Mouse (Mus musculus) ES-E14 (cell line): ENCODE measurements at regions not wholly inside any gene's neighbourhood (a gene's known extent, or its start where the extent isn't known, plus 50 kb on each side); places are given as distances from the start of the nearest gene placed in this dataset.
A peak's percentile ranks its signal among the peaks of the same experiment; 100 is the strongest.
"Not testable (repeated sequence)": the region's sequence is repeated elsewhere in the genome, so short reads cannot be mapped to it uniquely, and the experiment has no call there.

Experiments used
- DNase-seq: peaks from one replicate; pipeline ENCODE4 v3.0.0-alpha.2; 2013; ENCODE audit warnings: low read depth, low spot score
- H3K27ac ChIP-seq: 2 replicates; pipeline ENCODE4 v1.5.1; 2012; ENCODE audit warnings: low read depth, mild to moderate bottlenecking, low read length, moderate library complexity, mixed read lengths; ENCODE audit not compliant: poor library complexity, insufficient read depth, severe bottlenecking
- H3K36me3 ChIP-seq: 2 replicates; pipeline ENCODE4 v1.6.1; 2012; ENCODE audit warnings: mild to moderate bottlenecking, low read length, moderate library complexity, mixed read lengths; ENCODE audit not compliant: control insufficient read depth, poor library complexity, insufficient read depth, severe bottlenecking
- H3K4me1 ChIP-seq, 2 experiments: fragments of 150-350 bp in 1 of 2; sonication (generic) in 1 of 2; 2 replicates each; pipeline ENCODE4 v1.6.1; 2012; ENCODE audit warnings: low read length in 2 of 2, mild to moderate bottlenecking in 1 of 2, mixed read lengths in 1 of 2; ENCODE audit not compliant: control insufficient read depth in 2 of 2, insufficient read depth in 2 of 2, poor library complexity in 1 of 2
- H3K4me3 ChIP-seq, 2 experiments: fragments of 150-350 bp in 1 of 2; sonication (generic) in 1 of 2; 2 replicates each; pipeline ENCODE4 v1.5.1; 2012; ENCODE audit warnings: low read length in 2 of 2, low read depth in 1 of 2, mild to moderate bottlenecking in 1 of 2, mixed read lengths in 1 of 2; ENCODE audit not compliant: insufficient read depth in 1 of 2, poor library complexity in 1 of 2, severe bottlenecking in 1 of 2
- H3K9ac ChIP-seq: 2 replicates; pipeline ENCODE4 v1.6.1; 2012; ENCODE audit warnings: low read depth, mild to moderate bottlenecking, low read length, mixed read lengths; ENCODE audit not compliant: poor library complexity, insufficient read depth, severe bottlenecking
- H3K9me3 ChIP-seq: fragments of 150-350 bp; sonication (generic); 2 replicates; pipeline ENCODE4 v1.6.1; 2012; ENCODE audit warnings: low read depth, mild to moderate bottlenecking, low read length; ENCODE audit not compliant: control insufficient read depth, insufficient read depth
- CHD2 ChIP-seq: IDR thresholded peaks from 2 replicates; pipeline ENCODE4 v1.6.1; 2014; ENCODE audit warnings: mild to moderate bottlenecking, low read depth, low read length, inconsistent platforms
- HCFC1 ChIP-seq: IDR thresholded peaks from 2 replicates; pipeline ENCODE4 v1.6.1; 2012; ENCODE audit warnings: low read length, inconsistent platforms, borderline replicate concordance; ENCODE audit not compliant: insufficient read depth
- MAFK ChIP-seq: IDR thresholded peaks from 2 replicates; pipeline ENCODE4 v1.6.1; 2014; ENCODE audit warnings: mild to moderate bottlenecking, low read depth, low read length, inconsistent platforms; ENCODE audit not compliant: insufficient read depth
- ZC3H11A ChIP-seq: IDR thresholded peaks from 2 replicates; pipeline ENCODE4 v1.6.1; 2012; ENCODE audit warnings: low read depth, mild to moderate bottlenecking, inconsistent platforms, low read length, borderline replicate concordance
- ZNF384 ChIP-seq: IDR thresholded peaks from 2 replicates; pipeline ENCODE4 v1.6.1; 2012; ENCODE audit warnings: low read depth, low read length, inconsistent platforms
- in situ Hi-C, 2 experiments: fragments of 600-800 bp; cut with MboI; formaldehyde crosslinking; loops; one replicate each; pipeline ENCODE4 v1.15.1; 2025; ENCODE audit warnings: low sequenced_read_pairs in 2 of 2, inconsistent platforms in 1 of 2; ENCODE audit not compliant: unreplicated experiment in 2 of 2

DNA sequence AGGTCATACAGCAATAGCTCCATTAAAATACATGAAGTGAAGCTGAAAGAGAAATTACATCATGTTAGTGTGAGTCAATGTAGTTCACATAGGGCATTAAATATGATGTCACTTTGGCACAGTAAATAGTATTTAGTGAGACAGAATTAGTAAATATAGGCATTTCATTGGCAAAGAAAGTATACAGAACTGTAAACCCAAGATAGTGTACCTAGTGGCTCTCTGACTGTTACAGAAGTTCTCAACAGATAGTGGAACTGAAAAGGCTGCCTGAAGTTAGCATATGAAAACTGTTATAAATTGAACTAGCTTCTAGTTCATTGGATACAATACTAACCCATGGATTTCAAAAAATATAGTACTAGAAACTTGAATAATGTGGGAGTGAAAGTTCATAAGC, 1642.1 kb upstream of the Cdh6 start:
- Histone ChIP-seq H3K9me3 (no peaks in the 10 kb centered on the region), H3K27ac (no peak overlapping the region), H3K4me1 (no peaks in the 10 kb centered on the region), H3K4me3 (no peak overlapping the region), H3K36me3 (no peaks in the 10 kb centered on the region), H3K9ac (no peak overlapping the region)
- TF ChIP-seq CHD2 (no peak), MAFK (no peak), ZC3H11A (no peak), ZNF384 (no peak), HCFC1 (no peak)
- DNase-seq, result no peak
- in situ Hi-C loops, result no loop called here

DNA sequence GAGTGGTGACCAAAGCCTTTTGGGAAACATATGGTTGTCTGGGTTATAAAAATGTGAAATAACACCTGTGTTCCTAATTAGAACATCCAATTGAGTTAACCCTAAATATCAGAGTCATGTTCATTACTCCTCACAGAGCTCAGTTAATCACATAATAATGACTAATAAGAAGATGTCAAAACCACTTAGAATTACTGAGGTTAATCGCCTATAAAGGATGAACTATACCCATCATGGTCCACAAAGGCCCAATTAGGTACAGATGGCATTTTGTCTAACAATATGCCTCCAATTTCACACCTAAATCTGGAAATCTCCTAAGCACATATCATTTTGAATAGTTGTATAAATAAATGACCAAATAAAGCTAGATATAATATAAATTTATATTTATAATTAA, 1633.4 kb upstream of the Cdh6 start:
- Histone ChIP-seq H3K4me3 (no peak overlapping the region), H3K36me3 (no peaks in the 10 kb centered on the region), H3K27ac (no peak overlapping the region), H3K4me1 (no peaks in the 10 kb centered on the region), H3K9me3 (no peaks in the 10 kb centered on the region), H3K9ac (no peak overlapping the region)
- in situ Hi-C loops, result no loop called here
- no peak for DNase-seq
- TF ChIP-seq HCFC1, result no peak
- TF ChIP-seq CHD2, result no peak
- no peak for TF ChIP-seq ZC3H11A
- TF ChIP-seq ZNF384, result no peak
- no peak for TF ChIP-seq MAFK

DNA sequence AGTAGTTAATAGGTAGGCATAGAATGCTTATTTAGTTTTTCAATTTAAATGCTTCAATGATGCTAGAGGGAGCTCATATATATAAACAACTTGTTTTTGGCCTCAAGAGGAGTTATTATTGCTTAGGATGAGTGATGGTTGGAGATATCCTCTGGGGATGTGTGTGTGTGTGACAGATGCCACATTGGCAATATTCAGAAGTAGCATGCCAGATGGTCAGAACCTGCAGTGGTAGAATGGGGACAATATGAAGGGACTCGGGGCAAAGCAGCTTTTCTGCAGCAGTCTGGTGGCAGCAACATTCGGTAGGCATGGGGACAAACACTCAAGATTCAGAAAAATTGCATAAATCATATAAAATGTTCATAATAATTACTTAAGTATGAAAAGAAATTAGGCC, 1621.7 kb upstream of the Cdh6 start:
- H3K4me3 ChIP-seq, result no peak overlapping the region
- DNase-seq, result no peak
- H3K4me1 ChIP-seq, result no peaks in the 10 kb centered on the region
- TF ChIP-seq HCFC1 (no peak), CHD2 (no peak), ZNF384 (no peak), MAFK (no peak), ZC3H11A (no peak)
- no peak overlapping the region for H3K27ac ChIP-seq
- no peaks in the 10 kb centered on the region for H3K9me3 ChIP-seq
- no peaks in the 10 kb centered on the region for H3K36me3 ChIP-seq
- no peak overlapping the region for H3K9ac ChIP-seq
- in situ Hi-C loops, result no loop called here

DNA sequence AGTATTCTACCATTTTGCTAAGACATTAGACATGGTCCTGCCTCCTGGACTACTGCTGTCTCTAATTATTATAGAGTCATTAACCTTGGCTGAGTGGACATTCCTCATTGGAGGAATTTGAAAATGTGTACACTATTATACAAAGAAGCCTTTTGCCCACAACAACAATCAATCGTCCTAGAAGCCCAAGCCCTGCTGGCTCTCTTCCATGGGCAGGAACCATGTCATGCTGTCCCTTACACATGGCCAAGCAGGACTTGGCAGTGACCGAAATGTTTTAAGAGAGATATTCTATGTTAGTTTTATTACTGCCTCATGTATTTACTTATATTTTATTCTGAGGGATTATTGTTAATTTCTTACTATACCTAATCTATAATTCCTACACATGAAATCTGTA, 1607.3 kb upstream of the Cdh6 start:
- TF ChIP-seq MAFK (no peak), ZNF384 (no peak), HCFC1 (no peak), ZC3H11A (no peak), CHD2 (no peak)
- no peak for DNase-seq
- no peak overlapping the region for H3K4me3 ChIP-seq
- no peaks in the 10 kb centered on the region for H3K36me3 ChIP-seq
- no peaks in the 10 kb centered on the region for H3K4me1 ChIP-seq
- in situ Hi-C loops, result no loop called here
- no peak overlapping the region for H3K27ac ChIP-seq
- H3K9me3 ChIP-seq, result no peaks in the 10 kb centered on the region
- H3K9ac ChIP-seq, result no peak overlapping the region

DNA sequence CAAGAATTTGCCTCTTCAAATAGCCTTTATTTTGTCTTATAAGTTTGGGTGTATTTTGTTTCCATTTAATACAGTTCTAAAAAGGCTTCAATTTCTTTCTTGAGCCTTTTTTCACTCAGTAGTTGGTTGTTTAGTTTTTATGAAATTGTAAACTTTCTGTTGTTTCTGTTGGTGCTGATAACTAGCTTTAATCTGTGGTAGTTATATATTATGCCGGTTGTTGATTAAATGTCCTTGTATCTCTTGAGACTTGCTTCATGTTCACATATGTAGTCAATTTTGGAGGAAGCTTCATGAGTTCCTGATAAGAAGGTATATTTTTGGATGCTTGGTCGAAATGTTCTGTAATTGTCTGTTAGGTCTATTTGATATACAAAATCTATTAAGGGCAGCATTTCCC, 1568.3 kb upstream of the Cdh6 start:
- in situ Hi-C loops, result no loop called here
- Histone ChIP-seq H3K4me3 (no peak overlapping the region), H3K27ac (no peak overlapping the region), H3K4me1 (no peaks in the 10 kb centered on the region), H3K9ac (no peak overlapping the region), H3K9me3 (no peaks in the 10 kb centered on the region), H3K36me3 (no peaks in the 10 kb centered on the region)
- no peak for DNase-seq
- TF ChIP-seq CHD2, result no peak
- no peak for TF ChIP-seq HCFC1
- no peak for TF ChIP-seq MAFK
- TF ChIP-seq ZC3H11A, result no peak
- no peak for TF ChIP-seq ZNF384

GRCm38 (mm10) chr15:14697925-14698324, 1524.5 kb upstream of the Cdh6 start:
- H3K4me3 ChIP-seq, H3K4me1 ChIP-seq, in situ Hi-C loops, H3K36me3 ChIP-seq, H3K9me3 ChIP-seq, H3K9ac ChIP-seq: not testable (repeated sequence)
- peak; percentile 33 for DNase-seq
- H3K27ac ChIP-seq, result peak overlapping the region; percentile 56; the same call in 1 of the 2 replicates
